Mouse (Mus musculus) E14TG2a.4 (cell line): ENCODE measurements around the gene Sept11.

Experiments used
- CTCF ChIP-seq: conservative IDR thresholded peaks from 2 replicates; pipeline ENCODE4 v1.5.1; 2014; ENCODE audit warnings: low read length
- NANOG ChIP-seq: IDR thresholded peaks from 2 replicates; pipeline ENCODE4 v1.6.1; 2014; ENCODE audit warnings: borderline replicate concordance, low read length, mixed read lengths
- POU5F1 ChIP-seq: IDR thresholded peaks from 2 replicates; pipeline ENCODE4 v1.6.1; 2014; ENCODE audit warnings: low read length, borderline replicate concordance

DNA sequence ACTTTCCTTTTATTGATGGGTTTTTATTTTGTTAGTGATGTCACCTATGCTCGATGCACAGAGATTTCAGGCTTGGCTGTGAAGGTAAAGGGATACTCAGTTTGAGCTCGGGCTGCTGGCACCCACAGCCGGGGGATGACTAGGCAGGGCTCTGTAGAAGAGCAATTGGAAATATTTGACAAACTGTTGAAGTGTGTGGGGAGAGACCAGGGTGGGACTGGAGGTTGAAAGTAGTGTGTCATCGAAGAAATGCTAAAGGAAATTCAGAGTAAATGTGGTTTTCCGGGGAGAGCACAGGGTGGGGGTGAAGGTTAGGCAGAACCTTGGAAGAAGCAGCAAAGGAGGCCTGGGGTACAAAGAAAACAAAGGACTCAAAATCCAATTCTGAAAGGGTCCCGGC lies 58.7 kb downstream of the Sept11 start:
- TF ChIP-seq CTCF, result no peak
- no peak for TF ChIP-seq NANOG
- TF ChIP-seq POU5F1, result no peak
